Mouse (Mus musculus) left cerebral cortex, adult 2 months (tissue): ENCODE measurements around the gene Rsrc2. TPM values are rescaled to one million over a fixed set of nuclear protein-coding genes. Genes with fewer than 3 reads are reported as not detected.
"Not testable (repeated sequence)": the region's sequence is repeated elsewhere in the genome, so short reads cannot be mapped to it uniquely, and the experiment has no call there.

Experiments used
- DNase-seq, 2 experiments: peaks; one replicate each; pipeline ENCODE4 v3.0.0; 2021 to 2022; ENCODE audit warnings: low spot score in 2 of 2, mixed read lengths in 1 of 2; ENCODE audit errors: extremely low spot score in 1 of 2
- H3K27ac ChIP-seq: fragments of 200-600 bp; 2 replicates; pipeline ENCODE4 v1.8.1; 2022
- H3K4me3 ChIP-seq: fragments of 200-600 bp; 2 replicates; pipeline ENCODE4 v1.8.1; 2022
- CTCF ChIP-seq: fragments of 200-600 bp; IDR thresholded peaks from 2 replicates; pipeline ENCODE4 v1.8.1; 2022; ENCODE audit warnings: antibody characterized with exemption, mild to moderate bottlenecking, moderate library complexity
- intact Hi-C: fragments of 180-260 bp; cut with DNase I; formaldehyde crosslinking; loops from one replicate; pipeline ENCODE4 v1.15.1; 2025
- total RNA-seq, 2 experiments: library from RNA; stranded (reverse); gene quantifications; 2 replicates each; pipeline ENCODE4 v1.2.3; 2021

Rsrc2 gene
- total RNA-seq, 2 experiments from 2014 or later: 84.2 to 84.8 TPM

DNA sequence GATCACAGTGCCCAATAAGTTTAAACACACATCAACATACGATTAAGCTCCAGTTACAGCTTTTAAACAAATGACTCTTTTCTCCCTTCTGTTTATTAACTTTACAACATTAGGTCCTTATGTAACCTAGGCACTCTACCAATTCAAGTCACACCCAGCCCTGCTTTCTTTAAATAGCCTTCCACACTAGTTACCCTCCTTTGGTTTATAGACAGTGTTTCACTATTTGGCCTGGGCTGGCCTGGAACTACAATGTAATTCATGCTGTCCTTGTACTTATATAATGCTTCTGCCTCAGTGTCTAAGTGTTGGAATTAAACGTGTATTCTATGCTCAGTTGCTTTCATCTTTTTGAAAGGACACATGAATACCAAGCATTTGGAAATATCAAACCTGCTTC is 4.9 kb downstream of the Rsrc2 start:
- DNase-seq: no peak
- intact Hi-C loops: loop anchor here (10.0 kb wide), 1 partner anchor 330 kb away; no protein-coding TSS in a partner anchor
- H3K4me3 ChIP-seq: no peak overlapping the region
- no peak for TF ChIP-seq CTCF
- H3K27ac ChIP-seq: no peak overlapping the region

DNA sequence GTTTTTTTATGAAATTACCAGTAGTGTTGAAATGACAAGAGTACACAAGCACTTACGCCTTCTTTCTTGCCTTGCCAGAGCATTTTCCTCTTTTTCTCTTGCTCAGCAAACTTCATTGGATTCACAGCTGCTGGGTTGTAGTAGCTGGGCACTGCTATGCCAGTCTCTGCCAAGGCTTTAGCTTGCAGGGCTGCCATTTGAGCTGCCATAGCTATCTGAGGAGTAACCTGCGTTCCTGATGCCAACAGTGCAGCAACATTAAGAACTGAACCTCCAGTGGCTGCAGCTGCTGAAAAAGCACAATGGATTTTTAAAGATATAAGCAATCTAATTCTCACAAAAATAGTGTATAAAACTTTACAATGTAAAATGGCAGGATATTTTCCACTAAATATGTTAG is 18.2 kb downstream of the Rsrc2 start:
- H3K27ac ChIP-seq: no peak overlapping the region
- intact Hi-C loops: no loop called here
- no peak for TF ChIP-seq CTCF
- H3K4me3 ChIP-seq: no peak overlapping the region
- DNase-seq: no peak

- H3K4me3 ChIP-seq, H3K27ac ChIP-seq, DNase-seq, intact Hi-C loops: not testable (repeated sequence)
Measured at GRCm38 (mm10) chr5:123723816-123724215, 25.4 kb downstream of the Rsrc2 start.

DNA sequence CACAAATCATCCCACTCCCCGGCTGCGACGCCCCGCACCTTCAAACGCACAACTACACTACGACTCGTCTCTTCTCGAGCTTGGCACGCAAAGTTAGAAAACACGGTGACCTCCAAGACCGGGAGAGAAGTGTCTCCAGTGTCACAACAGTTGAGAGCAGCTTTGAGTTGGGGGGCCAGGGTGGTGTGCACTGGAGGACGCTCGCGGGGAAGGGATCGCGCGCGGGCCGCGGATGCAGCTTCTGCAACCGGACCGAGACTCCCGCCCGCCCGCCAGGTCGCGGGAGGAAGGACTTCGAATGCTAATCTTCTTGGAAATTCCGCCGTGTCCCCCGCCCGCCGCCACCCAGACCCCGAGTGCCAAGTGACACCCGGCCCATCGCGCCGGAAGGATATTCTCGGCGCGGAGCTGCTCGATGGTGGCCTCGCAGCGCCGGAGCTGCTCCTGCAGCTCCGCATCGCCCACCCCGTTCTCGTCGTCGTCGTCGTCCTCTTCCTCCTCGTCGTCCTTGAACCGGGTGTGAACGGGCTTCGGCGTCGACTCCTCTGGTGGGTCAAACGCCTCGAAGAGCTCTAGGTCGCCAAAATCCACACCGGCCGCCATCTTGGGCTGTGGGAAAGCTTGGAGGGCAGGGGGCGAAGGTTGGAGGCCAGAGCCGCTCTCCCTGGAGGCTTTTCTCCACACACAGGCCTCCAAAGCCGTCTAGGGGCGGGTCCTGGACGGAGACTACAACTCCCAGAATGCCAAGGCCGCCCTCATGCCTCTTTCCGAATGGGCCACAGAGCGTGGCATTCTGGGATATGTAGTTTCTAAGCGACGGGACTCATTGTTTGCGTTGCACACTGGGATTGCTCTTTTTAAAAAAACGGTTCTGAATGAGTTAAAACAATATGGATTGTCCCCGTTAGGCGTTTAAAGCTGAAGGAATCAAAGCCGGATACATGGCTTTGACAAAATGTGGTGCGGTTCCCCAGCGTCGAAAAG is 28.6 kb downstream of the Rsrc2 start, which contains the start of gene Zcchc8:
Gene Zcchc8 (minus strand): TSS at position 773 of the 984 bp plus-strand sequence.
- intact Hi-C loops: loop anchor here (1.0 kb wide), 1 partner anchor 187 kb away; the partner anchor contains the start of gene Denr
- no peak for TF ChIP-seq CTCF

DNA sequence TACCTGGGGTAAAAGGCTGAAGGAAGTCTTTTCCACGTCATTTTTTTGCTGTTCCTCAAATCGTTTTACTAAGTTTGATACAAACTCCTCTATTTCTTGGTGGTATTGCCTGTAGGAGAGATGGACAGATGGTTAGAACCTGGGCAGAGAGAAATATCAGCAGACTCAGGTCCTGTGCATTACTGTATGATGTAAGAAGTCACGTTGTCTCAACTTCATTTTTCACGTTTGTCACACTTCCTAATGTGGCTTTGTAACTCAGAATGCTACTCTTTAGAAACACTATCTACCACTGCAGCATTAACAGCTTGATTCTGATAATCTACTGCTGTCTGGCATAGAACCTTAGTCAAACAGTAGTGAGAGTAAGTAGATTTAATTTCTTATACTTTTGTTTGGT is 34.6 kb downstream of the Rsrc2 start:
- intact Hi-C loops: no loop called here
- TF ChIP-seq CTCF: no peak
- Histone ChIP-seq H3K4me3 (no peak overlapping the region), H3K27ac (no peak overlapping the region)
- DNase-seq: no peak

More for the DNA sequence above, 28.6 kb downstream of the Rsrc2 start, which contains the start of gene Zcchc8:
- H3K4me3 ChIP-seq: peak within 1 kb of the TSS; percentile 55
- peak within 1 kb of the TSS; percentile 90 for H3K27ac ChIP-seq
- DNase-seq: peak; percentile 94 to 95

GRCm38 (mm10) chr5:123713782-123714181 is 35.4 kb downstream of the Rsrc2 start:
- intact Hi-C loops: no loop called here
- no peak for TF ChIP-seq CTCF
- no peak for DNase-seq
- Histone ChIP-seq H3K27ac (no peak overlapping the region), H3K4me3 (no peak overlapping the region)

GRCm38 (mm10) chr5:123709571-123709970 is 39.6 kb downstream of the Rsrc2 start:
- Histone ChIP-seq H3K27ac (no peak overlapping the region), H3K4me3 (no peak overlapping the region)
- TF ChIP-seq CTCF: no peak
- intact Hi-C loops: no loop called here
- no peak for DNase-seq

- no peak for DNase-seq
- no peak overlapping the region for H3K27ac ChIP-seq
- H3K4me3 ChIP-seq: no peak overlapping the region
- TF ChIP-seq CTCF: no peak
- intact Hi-C loops: no loop called here
Measured at GRCm38 (mm10) chr5:123708598-123708997, 40.6 kb downstream of the Rsrc2 start.

GRCm38 (mm10) chr5:123700625-123701024 is 48.6 kb downstream of the Rsrc2 start:
- H3K4me3 ChIP-seq: no peak overlapping the region
- TF ChIP-seq CTCF: peak; percentile 16
- peak; percentile 33 for DNase-seq
- intact Hi-C loops: no loop called here
- 0 out of 2 replicates have a peak overlapping the region, but pooled peaks have one; percentile 15 for H3K27ac ChIP-seq

DNA sequence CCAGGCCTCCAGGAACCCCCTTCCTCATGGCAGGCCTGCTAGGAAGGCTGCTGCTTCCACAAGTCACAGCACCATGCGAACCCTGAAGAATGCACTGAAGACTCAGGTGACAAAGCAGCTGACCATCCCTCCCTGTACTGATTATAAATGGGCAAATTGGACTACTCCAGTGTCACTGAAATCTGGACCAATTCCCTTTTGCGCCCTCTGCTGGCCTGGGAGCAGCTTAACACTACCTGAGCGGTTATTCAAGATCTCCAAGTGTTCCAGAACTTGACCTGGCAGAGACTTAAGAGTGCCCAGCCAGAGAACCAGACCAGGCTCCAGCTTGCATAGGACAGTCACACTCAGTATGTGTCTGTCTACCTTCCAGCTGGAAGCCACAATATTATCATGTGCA is 50.0 kb downstream of the Rsrc2 start:
- DNase-seq: peak; percentile 61 to 67
- Histone ChIP-seq H3K4me3 (no peak overlapping the region), H3K27ac (no peak overlapping the region)
- peak; percentile 82 for TF ChIP-seq CTCF
- intact Hi-C loops: loop anchor here (1.0 kb wide), 1 partner anchor 73 kb away; no protein-coding TSS in a partner anchor

GRCm38 (mm10) chr5:123696961-123697360 is 52.3 kb downstream of the Rsrc2 start:
- no peak for TF ChIP-seq CTCF
- intact Hi-C loops: no loop called here
- no peak for DNase-seq
- Histone ChIP-seq H3K4me3 (no peak overlapping the region), H3K27ac (no peak overlapping the region)

GRCm38 (mm10) chr5:123696244-123696643 is 53.0 kb downstream of the Rsrc2 start:
- Histone ChIP-seq H3K4me3 (no peak overlapping the region), H3K27ac (no peak overlapping the region)
- TF ChIP-seq CTCF: no peak
- intact Hi-C loops: no loop called here
- DNase-seq: no peak
